Mouse (Mus musculus): ENCODE measurements around the gene Rilp. TPM values are rescaled to one million over a fixed set of nuclear protein-coding genes. Genes with fewer than 3 reads are reported as not detected.

Gene Rilp
- total RNA-seq (2021) = 1 to 10 TPM in 1 of 2 experiments, under 1 TPM in 1; 0.91 to 1.4 TPM
- long read RNA-seq, experiment 1, partial matches to known transcripts = 1 of 1 reads
- long read RNA-seq, experiment 1, other reads (novel, unspliced or antisense) = 0 of 1 reads
- long read RNA-seq, experiment 2 = 0 reads

DNA sequence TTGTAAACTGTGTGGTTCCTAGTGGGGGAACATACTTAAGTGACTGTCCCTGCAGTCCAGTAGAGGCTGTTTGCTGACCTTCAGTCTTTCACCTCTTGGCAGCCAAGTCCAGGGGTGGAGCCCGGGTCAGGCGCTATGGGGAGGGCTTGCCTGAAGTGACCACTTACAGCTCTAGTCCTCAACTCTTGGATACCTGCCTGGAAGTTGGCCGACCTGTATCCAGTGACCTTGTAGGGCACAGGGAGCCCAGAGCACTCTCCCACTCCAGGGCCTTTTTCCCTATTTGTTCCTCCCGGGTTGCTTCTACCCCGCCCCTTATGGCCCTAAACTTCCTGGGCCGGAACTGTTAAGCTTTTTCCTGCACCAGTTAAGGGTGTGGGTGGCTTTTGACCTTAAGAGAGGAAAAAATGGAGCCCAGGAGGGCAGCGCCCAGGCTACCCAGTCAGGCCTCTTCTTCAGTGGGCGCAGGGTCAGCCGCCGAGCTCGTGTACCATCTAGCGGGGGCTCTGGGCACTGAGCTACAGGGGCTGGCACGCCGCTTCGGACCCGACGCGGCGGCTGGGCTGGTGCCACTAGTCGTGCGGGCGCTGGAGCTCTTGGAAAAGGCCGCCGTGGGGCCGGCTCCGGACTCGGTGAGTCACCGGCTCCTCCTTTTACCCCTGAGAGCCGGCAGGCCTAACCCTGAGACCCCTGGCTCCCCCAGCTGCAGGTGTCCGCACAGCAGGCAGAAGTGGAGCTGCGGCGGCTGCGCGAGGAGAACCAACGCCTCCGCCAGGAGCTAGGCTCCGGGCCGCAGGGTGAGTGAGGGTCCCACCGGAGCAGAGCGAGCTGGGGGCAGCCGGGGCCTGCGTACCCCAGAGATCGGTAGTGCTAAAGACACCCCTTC, at the start of gene Rilp:
TSS of gene Rilp (plus strand) at position 354 of the 886 bp plus-strand sequence.
- DNase-seq (ENCODE audit: extremely low spot score in 1 of 2, low spot score in 2 of 2) = peak in 1 of 2 experiments; percentile 31
- intact Hi-C loops (cut with DNase I) = loop anchor here (1.0 to 10.0 kb wide), 3 partner anchors 108 to 565 kb away; partner anchors contain the start of gene Ovca2
- peak; percentile 27; the same call in 1 of the 2 replicates for TF ChIP-seq CTCF (IDR thresholded peaks at IDR 0.05)
- Histone ChIP-seq H3K4me3 (peak within 1 kb of the TSS; percentile 76), H3K27ac (peak within 1 kb of the TSS; percentile 89)

DNA sequence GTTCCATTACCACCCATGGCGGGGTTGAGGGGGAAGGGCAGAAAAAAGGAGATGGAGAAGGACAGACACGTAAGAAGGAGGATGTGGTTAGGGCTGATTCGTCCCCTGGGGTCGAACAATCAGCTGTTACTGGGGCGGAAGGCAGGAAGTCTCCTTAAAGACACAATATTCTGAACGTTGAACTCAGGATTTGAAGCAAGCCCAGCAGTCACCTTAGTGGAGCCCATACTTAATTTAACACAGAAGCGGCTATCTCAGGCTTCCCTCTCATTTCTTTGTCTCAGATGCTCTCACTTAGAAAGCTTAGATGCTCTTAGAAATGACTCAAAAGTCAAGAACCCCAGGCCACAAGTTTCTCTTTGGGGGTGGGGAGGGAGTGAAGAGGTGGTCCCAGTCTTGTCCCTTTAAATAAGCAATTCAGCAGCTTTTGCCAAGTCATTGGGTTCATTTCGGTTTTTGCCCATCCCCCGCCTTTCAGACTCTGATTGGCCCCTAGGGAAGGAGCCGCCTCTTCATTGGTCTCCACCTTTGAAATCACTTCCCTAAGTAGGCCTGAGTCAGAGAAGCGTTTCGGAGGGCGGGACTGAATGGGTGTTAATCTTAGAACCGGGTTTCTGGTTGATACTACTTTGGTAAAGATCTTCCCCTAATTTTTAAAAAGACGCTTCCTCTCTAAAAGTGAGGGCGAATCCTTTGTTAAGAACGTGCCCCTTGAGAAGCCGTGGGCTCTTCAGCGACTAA, 49.6 kb upstream of the Rilp start:
- peak overlapping the region; percentile 51 for H3K4me3 ChIP-seq
- DNase-seq (ENCODE audit: extremely low spot score in 1 of 2, low spot score in 2 of 2) = peak; percentile 84 to 87
- TF ChIP-seq CTCF (IDR thresholded peaks at IDR 0.05) = no peak
- peak overlapping the region; percentile 95 for H3K27ac ChIP-seq
- intact Hi-C loops (cut with DNase I) = loop anchor here (2.0 to 5.0 kb wide), 2 partner anchors 268 to 287 kb away; partner anchors contain the start of genes Dph1 and Rtn4rl1

DNA sequence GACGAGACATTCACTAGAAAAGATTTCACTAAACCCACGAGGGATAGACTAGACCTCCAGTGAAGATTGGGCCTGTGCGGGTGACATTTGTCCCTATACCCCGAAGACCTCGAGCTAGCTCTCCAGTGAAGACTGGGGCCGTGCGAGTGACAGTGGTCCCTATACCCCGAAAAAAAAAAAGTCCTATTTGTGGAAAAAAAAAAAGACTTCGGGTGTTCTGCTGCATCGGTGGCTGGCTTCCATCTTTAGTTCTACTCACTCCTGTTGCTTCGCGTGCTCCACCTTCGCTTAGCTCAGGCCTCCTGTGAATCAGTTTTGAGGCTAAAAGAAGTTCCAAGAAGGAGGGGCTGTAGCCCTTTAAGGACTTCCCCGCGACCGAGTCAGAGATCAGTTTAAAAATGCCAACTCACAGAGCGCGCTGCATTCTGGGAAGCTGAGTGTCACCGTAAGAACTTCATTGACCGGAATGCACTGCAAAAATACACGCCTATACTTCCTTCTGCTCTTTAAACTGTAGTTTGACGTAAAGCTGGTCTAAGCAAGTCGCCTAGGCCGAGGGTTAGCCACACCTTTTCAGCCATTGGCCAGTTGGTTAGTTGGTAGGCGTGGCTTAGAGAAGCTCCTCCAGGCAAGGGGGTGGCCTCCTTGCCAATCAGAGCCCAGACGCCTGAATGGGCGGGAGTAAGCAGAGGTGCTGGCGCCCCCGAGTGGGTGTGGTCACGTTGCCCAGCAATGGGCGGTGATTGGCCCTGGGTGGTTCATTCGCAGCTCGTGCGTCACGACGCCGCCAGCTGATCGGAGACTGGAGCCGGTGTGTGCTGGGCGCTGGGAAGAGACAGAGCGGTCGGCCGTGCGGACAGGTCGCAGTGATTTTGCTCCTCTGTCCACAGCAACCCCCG, 48.8 kb upstream of the Rilp start, which contains the start of gene Tlcd2:
TSS of gene Tlcd2 (plus strand) at position 872 of the 899 bp plus-strand sequence.
- no peak for TF ChIP-seq CTCF (IDR thresholded peaks at IDR 0.05)
- Histone ChIP-seq H3K4me3 (peak within 1 kb of the TSS; percentile 84), H3K27ac (peak within 1 kb of the TSS; percentile 95)
- DNase-seq (ENCODE audit: extremely low spot score in 1 of 2, low spot score in 2 of 2) = peak; percentile 98 to 99
- intact Hi-C loops (cut with DNase I) = loop anchor here (2.0 to 5.0 kb wide), 2 partner anchors 269 to 288 kb away; partner anchors contain the start of genes Dph1 and Rtn4rl1

DNA sequence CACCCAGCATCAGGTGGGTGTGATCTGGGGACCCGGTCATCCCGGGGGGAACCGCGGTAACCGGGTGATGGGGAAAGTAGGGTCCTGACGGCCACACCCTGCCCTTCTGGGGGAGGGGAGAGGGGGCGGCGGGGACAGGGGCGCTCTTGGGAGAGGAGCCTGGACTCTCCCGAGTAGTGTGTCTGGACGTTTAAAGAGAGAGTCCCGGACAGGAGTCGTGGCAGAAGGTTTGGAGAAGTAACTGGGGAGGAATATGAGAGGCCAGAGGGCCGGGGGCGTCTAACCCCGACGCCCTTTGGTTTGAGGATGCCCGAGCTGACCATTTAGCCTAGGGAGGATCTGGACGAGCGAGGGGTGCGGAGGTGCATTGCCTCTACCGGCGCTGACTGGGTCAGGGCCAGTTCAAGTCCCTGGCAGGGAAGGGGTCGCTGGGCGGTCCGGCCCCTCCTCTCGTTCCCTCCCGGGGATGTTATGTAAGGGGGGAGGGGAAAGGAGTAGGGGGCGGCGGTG, 48.1 kb upstream of the Rilp start:
- Histone ChIP-seq H3K27ac (peak overlapping the region; percentile 95), H3K4me3 (peak overlapping the region; percentile 84)
- DNase-seq (ENCODE audit: extremely low spot score in 1 of 2, low spot score in 2 of 2) = no peak
- no peak for TF ChIP-seq CTCF (IDR thresholded peaks at IDR 0.05)
- intact Hi-C loops (cut with DNase I) = loop anchor here (2.0 to 5.0 kb wide), 2 partner anchors 269 to 289 kb away; partner anchors contain the start of genes Dph1 and Rtn4rl1

DNA sequence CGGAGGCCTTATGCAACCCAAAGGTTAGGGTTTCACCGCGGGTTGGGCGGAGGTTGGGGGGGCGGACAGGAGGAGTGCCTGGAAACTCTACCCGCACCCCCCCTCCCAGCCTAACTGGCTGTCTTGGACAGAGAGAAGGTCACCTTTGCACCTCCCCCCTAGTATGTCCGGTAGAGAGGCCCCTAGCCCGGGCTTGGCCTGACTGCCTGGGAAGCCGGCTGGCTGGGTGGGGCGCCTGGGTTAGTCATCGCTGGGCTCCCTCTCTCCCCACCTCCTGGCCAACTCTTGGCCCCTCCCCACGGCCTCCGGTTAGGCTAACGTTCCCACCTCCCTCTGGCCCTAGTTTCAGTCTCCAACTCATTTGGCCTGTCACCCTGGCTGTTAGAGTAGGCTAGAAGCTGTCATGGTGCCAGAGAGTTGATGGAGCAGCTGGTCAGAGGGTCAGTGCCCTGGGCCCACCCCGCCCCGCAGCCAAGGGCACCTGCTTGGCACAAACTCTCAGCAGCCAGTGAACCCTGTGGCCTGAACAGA, 47.6 kb upstream of the Rilp start:
- no peak for TF ChIP-seq CTCF (IDR thresholded peaks at IDR 0.05)
- peak; percentile 51 to 53 for DNase-seq (ENCODE audit: extremely low spot score in 1 of 2, low spot score in 2 of 2)
- Histone ChIP-seq H3K4me3 (peak overlapping the region; percentile 84), H3K27ac (peak overlapping the region; percentile 95)
- intact Hi-C loops (cut with DNase I) = loop anchor here (5.0 kb wide), 1 partner anchor 270 kb away; the partner anchor contains the start of genes Dph1 and Rtn4rl1

DNA sequence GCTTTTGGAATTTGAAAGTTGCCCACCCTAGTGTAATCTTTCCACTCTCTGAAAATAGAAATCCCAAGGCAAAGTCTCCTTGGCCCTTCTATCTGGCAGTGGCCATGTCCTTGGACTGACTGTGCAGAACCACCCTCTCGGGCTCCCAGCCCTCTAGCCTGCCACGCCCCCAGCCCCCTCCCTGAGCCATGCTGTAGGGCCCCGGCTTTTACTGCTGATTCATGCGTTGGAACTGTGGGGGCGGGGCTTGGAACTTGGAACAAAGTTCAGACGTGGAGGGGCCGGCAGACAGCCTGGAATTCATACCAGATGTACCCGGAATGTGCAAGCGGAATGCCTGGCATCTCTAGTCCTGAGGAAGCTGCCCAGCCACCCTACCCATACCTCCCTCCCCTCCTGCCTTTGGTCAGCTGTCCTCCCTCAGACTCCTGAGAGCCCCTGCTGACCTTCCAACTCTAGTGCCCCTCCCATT, 47.0 kb upstream of the Rilp start:
- H3K27ac ChIP-seq = peak overlapping the region; percentile 95
- peak overlapping the region; percentile 84 for H3K4me3 ChIP-seq
- TF ChIP-seq CTCF (IDR thresholded peaks at IDR 0.05) = no peak
- DNase-seq (ENCODE audit: extremely low spot score in 1 of 2, low spot score in 2 of 2) = peak; percentile 60 to 61
- intact Hi-C loops (cut with DNase I) = loop anchor here (5.0 kb wide), 1 partner anchor 271 kb away; the partner anchor contains the start of genes Dph1 and Rtn4rl1

DNA sequence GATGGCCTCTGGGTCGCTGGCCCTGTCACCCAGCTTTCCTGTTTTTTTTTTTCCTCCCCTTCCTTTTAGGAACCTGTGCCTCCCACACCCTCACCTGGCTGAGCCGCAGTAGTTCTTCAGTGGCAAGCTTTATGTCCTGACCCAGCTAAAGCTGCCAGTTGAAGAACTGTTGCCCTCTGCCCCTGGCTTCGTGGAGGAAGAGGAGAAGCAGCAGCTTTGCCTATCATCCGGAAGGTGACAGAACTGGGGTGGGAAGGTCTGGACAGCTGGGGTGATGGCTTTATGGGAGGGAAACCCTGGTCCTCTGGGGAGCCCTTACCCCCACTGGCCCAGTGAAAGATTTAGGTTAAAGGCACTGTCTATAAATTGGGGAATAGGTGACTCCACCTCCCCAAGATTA, 46.3 kb upstream of the Rilp start:
- H3K27ac ChIP-seq = no peak overlapping the region
- DNase-seq (ENCODE audit: extremely low spot score in 1 of 2, low spot score in 2 of 2) = no peak
- no peak for TF ChIP-seq CTCF (IDR thresholded peaks at IDR 0.05)
- intact Hi-C loops (cut with DNase I) = loop anchor here (2.0 to 5.0 kb wide), 2 partner anchors 23 to 271 kb away; partner anchors contain the start of genes Dph1, Prpf8 and Rtn4rl1
- H3K4me3 ChIP-seq = peak overlapping the region; percentile 84

DNA sequence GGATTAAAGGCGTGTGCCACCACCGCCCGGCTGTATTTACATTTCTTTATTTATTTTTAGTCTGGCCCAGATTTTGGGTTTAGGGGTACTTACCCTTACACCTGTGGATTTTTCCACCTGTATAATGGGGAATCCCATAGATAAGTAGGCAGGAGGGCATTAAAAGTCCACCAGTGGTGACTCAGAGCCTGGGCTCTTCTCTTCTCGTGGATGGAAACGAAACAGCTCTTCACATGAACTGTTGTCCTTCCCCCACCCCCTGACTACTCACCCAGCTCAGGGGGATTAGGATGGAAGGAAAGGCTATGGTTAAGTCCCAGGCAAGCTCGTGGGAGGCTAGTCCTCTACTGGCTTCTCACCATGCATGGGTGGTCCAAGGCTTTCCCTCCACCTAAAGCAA, 45.5 kb upstream of the Rilp start:
- no peak for DNase-seq (ENCODE audit: extremely low spot score in 1 of 2, low spot score in 2 of 2)
- no peak overlapping the region for H3K27ac ChIP-seq
- no peak overlapping the region for H3K4me3 ChIP-seq
- intact Hi-C loops (cut with DNase I) = loop anchor here (2.0 to 5.0 kb wide), 2 partner anchors 22 to 272 kb away; partner anchors contain the start of genes Dph1, Prpf8 and Rtn4rl1
- TF ChIP-seq CTCF (IDR thresholded peaks at IDR 0.05) = no peak

DNA sequence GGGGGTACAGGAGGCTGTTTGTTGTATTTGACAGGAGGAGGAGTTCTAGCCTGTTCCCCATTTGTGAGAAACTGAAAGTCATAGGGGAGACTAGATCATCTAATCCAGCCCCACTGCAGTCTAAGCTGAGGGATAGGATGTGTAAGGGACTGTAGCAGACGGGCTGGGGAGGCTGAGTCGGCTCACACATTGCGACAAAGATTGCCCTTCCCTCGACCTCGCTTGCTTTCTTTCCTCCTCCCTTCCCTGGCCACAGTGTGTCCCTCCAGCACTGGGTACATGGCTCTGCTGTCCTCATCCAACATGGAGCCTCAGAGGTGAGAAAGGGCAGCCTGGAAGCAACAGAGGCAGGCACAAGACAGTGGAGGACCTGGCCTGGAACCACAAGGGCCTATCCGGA, 44.8 kb upstream of the Rilp start:
- intact Hi-C loops (cut with DNase I) = loop anchor here (2.0 kb wide), 1 partner anchor 22 kb away; the partner anchor contains the start of gene Prpf8

More for the DNA sequence above, 44.8 kb upstream of the Rilp start:
- no peak overlapping the region for H3K27ac ChIP-seq
- no peak for TF ChIP-seq CTCF (IDR thresholded peaks at IDR 0.05)
- DNase-seq (ENCODE audit: extremely low spot score in 1 of 2, low spot score in 2 of 2) = no peak
- no peak overlapping the region for H3K4me3 ChIP-seq
